Mouse (Mus musculus) erythroblast, adult 5-6 weeks (primary cell): ENCODE data around the gene Neurl2. TPM values are rescaled to one million over a fixed set of nuclear protein-coding genes. Genes with fewer than 3 reads are reported as not detected.
"Not testable (repeated sequence)": the region's sequence is repeated elsewhere in the genome, so short reads cannot be mapped to it uniquely, and the experiment has no call there.

Experiments
- ATAC-seq: replicated peaks from 2 replicates; pipeline ENCODE4 v1.8.0; 2016; ENCODE audit warnings: moderate number of reproducible peaks, mild to moderate bottlenecking, moderate TSS enrichment, inconsistent platforms; ENCODE audit not compliant: poor library complexity, low FRiP score, severe bottlenecking
- total RNA-seq, 2 experiments: library from RNA; stranded (forward) in 1 of 2; stranded (reverse) in 1 of 2; fragments of 150-400 nt in 1 of 2; fragments of 200-764, 138-1000 nt in 1 of 2; gene quantifications; 2 replicates each; pipeline versions ENCODE4 v1.2.3 to v1.2.4; 2015 to 2017; ENCODE audit warnings: low replicate concordance in 2 of 2

Gene Neurl2
- total RNA-seq, 2 experiments from 2014 or later = 1.4 TPM; not detected in 1

GRCm38 (mm10) chr2:164823181-164823585 lies 10.1 kb downstream of the Neurl2 start:
- ATAC-seq = peak; percentile 33

GRCm38 (mm10) chr2:164822636-164823165 lies 10.6 kb downstream of the Neurl2 start, which contains the start of gene Zswim1:
Gene Zswim1 (plus strand): TSS chr2:164822686.
- peak; percentile 95 for ATAC-seq

GRCm38 (mm10) chr2:164821060-164821459 lies 12.2 kb downstream of the Neurl2 start:
- no peak for ATAC-seq

GRCm38 (mm10) chr2:164817703-164818102 lies 15.6 kb downstream of the Neurl2 start:
- ATAC-seq = no peak

GRCm38 (mm10) chr2:164817206-164817605 lies 16.1 kb downstream of the Neurl2 start:
- no peak for ATAC-seq

GRCm38 (mm10) chr2:164815821-164816220 lies 17.4 kb downstream of the Neurl2 start:
- peak; percentile 66 for ATAC-seq

GRCm38 (mm10) chr2:164815348-164815747 lies 17.9 kb downstream of the Neurl2 start:
- ATAC-seq = peak; percentile 59

GRCm38 (mm10) chr2:164813557-164813956 lies 19.7 kb downstream of the Neurl2 start:
- ATAC-seq = no peak

- no peak for ATAC-seq
These were observed 26.6 kb downstream of the Neurl2 start for GRCm38 (mm10) chr2:164806614-164807013.

- peak; percentile 70 for ATAC-seq
These were observed 27.9 kb downstream of the Neurl2 start for GRCm38 (mm10) chr2:164805332-164805718.

GRCm38 (mm10) chr2:164804533-164805331 lies 28.5 kb downstream of the Neurl2 start, which contains the start of the genes Acot8 and Zswim3:
Gene Acot8 (minus strand): TSS chr2:164804882.
Gene Zswim3 (plus strand): TSS chr2:164805098.
- ATAC-seq = peak; percentile 92

GRCm38 (mm10) chr2:164803921-164804313 lies 29.3 kb downstream of the Neurl2 start:
- no peak for ATAC-seq

GRCm38 (mm10) chr2:164803201-164803920 lies 29.9 kb downstream of the Neurl2 start:
- ATAC-seq = no peak

GRCm38 (mm10) chr2:164800252-164801004 lies 32.8 kb downstream of the Neurl2 start:
- no peak for ATAC-seq

- not testable (repeated sequence) for ATAC-seq
These were observed 34.7 kb downstream of the Neurl2 start for GRCm38 (mm10) chr2:164798554-164798953.

- ATAC-seq = no peak
These were observed 37.4 kb downstream of the Neurl2 start for GRCm38 (mm10) chr2:164795868-164796267.

- ATAC-seq = peak; percentile 72
These were observed 39.0 kb downstream of the Neurl2 start for GRCm38 (mm10) chr2:164794293-164794692.

GRCm38 (mm10) chr2:164793772-164794171 lies 39.5 kb downstream of the Neurl2 start:
- ATAC-seq = peak; percentile 47; the same call in 1 of the 2 replicates

- ATAC-seq = peak; percentile 59
These were observed 40.0 kb downstream of the Neurl2 start for GRCm38 (mm10) chr2:164793236-164793635.
